Mouse (Mus musculus) granulocyte monocyte progenitor cell, adult 5-6 weeks (primary cell): Measurements from ENCODE around the gene Tmem110. TPM values are rescaled to one million over a fixed set of nuclear protein-coding genes. Genes with fewer than 3 reads are reported as not detected.

ENCODE experiments used
- ATAC-seq: replicated peaks from 2 replicates; pipeline ENCODE4 v1.8.0; 2016; ENCODE audit warnings: mild to moderate bottlenecking, moderate TSS enrichment, inconsistent platforms; ENCODE audit not compliant: poor library complexity, severe bottlenecking
- total RNA-seq, 2 experiments: library from RNA; stranded (forward) in 1 of 2; stranded (reverse) in 1 of 2; fragments of 200-712, 200-1000 nt in 1 of 2; fragments of >200 nt in 1 of 2; fragmentation: Nextera tagmentation in 1 of 2; gene quantifications; 2 replicates each; pipeline ENCODE4 v1.2.3; 2014 to 2017

Gene Tmem110
- total RNA-seq, 2 experiments from 2014 or later: 9.1 to 11.7 TPM

DNA sequence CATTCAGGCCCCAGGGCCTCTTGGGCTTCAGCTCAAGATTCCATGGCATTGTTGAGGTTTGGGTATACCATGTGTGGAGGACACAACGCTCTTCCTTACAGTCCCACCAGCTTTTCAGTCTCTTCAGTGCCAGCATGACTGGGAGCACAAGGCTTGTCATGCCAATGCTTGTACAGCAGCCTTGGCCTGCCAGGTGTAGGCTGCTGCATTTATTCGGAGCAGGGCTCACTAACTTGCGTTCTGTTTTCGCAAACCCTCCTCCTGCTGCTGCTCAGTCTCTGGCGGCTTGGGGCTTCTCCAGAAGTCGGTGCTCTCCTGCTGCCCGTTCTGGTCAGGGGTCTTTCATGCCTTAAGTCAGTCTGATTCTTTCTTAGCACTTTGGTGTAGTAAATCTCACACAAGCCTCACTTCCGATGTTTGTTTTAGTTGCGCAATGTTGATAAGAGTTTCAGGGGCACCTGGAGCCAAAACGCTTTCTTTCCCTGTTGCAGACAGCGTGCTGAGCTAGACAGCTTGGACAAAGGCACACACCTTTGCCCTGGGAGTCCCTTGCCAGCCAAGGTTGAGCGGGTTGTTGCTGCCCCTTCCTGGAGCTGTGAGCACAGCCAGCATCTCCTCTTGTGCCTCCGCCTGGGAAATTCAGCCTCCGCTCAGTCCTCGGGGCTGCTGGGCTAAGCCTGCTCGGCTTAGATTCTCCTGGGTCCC is 36.2 kb downstream of the Tmem110 start:
- ATAC-seq: no peak

DNA sequence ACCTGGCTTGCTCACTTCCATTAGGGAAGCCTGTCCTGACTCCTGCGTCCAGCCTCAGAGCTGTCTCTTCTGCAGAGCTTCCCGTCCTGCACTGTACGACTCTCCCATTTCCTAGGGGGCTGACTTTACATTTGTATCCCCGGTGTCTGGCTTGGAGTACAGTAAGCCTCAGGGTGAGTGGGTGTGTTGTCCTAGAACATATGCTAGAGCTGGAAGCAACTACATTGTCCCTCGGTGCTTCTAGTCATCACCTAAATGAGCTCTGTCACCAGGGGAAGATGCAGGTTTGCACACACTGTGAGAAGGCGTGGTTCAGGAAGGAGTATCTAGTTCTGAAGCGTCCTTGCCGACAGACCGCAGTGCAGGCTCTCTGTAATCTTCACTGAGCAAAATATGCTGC is 37.0 kb downstream of the Tmem110 start:
- no peak for ATAC-seq

DNA sequence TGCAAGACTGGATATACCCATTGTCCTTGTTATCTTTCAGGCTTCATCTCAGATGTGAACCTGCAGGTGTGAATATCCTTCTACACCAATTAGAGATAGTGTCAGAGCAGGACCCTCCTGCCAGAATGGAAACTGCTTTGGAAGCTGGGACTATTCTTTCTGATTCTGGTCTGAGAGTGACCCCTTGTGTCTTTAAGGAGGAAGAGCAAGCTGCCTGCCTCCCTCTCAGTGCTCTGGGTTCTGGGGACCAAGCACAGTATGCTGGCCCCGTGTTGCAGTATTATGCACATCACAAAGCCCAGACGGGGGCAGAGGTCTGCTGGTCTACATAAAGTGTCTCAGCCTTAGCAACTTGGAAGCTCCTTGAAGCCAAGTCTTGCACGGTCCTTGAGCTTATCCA is 39.9 kb downstream of the Tmem110 start:
- ATAC-seq: no peak; the same call in 1 of the 2 replicates

DNA sequence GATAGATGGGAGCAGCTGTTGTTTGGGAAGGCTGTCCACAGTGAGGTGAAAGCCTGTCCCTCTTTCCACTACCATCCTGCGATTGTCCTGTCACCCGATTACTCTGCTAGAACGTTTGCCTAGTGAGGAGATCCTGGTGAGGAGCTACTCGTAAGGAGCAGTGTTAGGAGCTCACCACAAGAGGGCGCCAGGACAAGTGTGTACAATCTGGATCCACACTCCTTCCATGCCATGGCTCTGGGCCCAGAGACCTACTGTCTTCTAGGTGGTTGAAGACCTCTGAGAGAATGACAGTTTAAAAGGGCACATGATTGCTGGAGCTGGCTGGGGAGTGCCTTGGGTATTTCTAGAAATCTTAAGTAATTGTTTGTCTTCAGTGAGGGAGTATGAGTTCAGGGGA is 41.7 kb downstream of the Tmem110 start:
- peak; percentile 60 for ATAC-seq

DNA sequence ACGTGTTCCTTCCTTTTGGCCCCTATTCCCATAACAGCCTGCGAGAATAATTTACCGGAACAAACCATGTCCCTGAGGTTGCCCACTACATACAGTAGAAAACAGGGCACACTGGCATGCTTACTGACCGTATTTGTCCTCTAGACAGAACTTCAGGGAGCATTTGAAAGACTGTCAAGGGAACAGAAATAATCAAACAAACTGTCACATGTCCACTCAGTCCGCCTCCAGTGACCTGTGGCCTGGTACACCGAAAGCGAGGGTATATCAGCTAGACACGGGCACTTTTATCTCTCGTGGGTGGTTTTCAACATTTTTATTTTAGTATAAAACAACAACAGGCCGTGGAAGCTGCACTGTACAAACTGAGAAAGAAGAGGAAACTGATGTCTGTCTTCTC is 43.4 kb downstream of the Tmem110 start:
- no peak for ATAC-seq

DNA sequence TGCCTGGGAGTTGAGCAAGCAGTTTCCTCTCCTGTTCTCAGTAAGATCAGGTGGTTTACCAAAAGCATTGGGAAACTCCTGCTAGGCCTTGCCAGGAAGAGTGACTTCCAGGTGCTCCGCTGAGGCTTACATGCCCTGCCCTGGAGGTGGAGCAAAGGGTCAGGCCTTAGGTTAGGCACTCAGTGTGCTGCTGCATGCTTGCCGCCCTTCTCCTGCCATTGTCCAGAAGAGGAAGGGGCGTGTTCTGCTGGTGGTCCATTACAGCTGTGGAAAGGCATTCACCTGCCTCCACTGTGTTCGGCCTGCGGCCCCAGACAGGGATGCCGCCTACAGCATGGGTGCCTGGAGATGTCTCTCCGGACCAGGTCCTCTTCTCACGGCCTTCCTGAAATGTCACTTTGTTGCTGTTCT is 44.0 kb downstream of the Tmem110 start:
- ATAC-seq: peak; percentile 60

DNA sequence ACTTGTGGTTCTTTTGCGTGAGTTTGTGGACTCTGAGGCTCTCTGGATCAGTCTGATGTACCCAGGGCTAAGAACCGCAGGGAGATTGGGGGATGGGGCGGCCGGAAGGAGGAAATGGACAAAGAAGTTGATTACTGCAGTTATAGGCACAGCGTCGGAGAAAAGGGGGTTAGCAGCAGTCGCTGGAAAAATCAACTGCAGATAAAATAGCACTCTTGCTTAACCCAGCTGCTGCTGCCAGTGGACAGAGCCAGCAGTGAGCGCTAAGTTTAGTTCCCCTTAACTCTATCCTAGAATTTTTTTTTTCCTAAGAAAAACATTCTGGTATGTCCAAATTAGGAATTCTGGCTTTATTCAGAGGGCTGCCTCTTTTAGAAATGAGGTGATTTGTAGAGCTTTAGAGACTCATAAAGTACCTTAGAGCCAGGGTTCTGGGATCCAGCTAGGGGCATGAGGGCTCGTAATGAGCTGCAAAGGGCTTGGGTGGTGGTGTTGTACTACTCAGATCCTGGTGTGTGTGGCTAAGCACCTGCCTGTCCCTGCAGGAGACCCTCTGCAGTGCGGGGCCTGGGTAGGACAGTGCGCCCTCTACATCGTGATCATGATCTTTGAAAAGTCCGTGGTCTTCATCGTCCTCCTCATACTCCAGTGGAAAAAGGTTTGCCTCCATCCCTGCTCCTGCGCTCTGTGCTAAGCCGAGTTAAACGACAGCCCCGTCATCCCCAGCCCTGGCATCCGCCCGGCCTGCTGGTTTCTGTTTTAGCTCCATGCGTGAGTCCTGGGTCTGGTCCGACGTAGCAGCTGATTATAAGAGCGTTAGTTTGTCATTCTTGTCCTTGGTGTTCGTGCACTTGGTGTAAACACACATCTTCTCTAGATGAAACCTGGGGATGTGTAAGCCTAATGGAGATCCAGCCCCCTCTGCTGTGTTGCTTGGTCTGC is 45.1 kb downstream of the Tmem110 start:
- peak; percentile 14 for ATAC-seq

DNA sequence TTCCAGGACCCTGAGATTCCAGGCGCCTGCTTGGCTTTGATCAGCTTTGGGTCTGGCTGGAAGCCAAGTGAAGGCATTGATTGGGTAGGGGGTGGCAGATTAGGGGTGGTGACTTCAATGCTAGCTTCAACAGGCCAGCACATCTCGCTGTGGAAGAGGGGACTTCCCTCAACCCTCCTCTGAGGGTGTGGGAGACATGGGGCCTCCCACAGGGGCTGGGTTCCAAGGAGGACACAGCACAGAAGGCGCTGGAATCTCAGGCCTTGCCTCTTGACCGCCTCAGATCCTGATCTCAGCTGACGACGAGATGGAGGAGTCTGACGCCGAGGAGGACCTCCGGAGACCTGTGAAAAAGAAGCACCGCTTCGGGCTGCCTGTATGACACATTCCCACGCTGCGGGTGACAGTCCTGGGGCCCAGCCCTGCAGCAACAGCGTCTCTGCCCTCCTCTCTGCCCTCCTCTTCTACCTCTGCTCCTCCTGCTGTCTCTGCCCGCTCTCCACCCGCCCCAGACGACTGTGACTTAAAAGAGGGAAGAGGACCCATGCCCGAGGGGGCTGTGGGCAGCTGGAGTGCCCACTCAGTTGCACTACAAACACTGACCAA is 48.8 kb downstream of the Tmem110 start:
- ATAC-seq: no peak

DNA sequence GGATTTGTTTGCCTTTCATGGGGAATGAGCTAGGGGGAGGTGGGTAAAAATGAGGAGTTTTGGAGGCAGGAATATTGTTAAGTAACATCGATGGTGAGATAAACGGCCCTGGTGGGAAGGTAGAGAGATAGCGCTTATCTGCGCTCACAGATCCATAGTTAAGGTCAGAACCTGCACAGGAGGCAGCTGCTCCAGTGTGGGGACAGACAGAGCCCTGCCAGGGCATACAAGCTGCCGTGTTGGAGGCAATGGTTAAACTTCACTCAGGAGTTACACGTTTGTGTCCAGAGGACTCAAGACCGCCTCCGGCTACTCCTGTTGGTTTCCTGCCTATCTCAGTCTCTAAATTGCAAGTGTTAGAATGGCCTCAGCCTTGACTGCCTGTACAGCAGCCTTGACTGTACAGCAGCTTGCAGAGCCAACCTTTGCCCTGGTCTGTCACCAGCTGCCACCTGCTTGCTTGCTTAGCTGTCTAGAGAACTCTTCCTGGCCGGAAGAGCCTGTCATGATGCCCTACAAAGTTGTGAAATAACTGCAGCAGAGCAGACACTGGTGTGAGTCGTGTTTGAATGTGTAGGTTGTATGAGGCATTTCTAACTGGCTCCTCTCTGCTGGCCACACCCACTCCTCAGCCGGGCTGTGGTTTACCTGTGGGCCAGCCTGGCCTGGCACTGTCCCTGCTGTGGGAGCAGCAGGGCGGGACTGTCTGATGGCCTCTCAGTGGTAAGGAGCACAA is 49.9 kb downstream of the Tmem110 start:
- peak; percentile 79 for ATAC-seq

DNA sequence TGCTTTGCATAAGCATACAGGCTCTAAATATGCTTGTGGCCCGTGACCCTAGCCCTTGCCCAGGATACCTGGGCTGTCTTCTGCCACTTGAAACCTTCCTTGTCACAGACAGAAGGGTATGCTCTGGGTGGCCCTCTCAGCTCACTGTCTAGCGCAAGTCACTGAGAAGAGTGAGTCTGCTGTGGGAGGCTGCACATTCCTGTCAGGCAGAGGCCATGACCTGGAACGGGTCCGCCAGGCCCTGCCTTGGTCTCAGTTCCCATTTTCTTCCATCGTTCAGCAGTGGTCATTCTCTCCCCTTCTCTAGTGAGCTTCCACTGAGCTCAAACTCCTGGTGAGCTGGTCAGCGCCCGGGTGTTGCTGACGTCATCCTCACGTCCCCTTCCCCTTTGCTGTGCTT is 50.6 kb downstream of the Tmem110 start:
- peak; percentile 46 for ATAC-seq

DNA sequence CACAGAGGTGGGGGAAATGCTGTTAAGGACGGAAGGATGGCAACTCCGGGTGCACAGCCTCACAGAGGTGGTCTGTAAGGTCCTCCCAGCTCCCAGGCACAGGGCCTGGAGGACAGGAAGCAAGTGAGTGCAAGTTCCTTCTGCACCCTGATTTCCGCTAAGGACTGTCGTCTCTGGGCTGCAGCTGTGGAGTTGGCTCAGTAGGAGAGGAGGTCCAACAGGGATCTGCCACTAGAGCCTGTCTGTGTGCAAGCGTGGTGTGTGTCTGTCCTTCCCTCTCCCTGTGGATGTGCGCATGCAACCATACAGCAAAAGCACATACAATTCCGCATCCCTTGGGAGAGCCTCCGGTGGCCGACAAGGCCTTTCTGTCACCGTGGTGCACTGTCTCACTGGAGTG is 51.1 kb downstream of the Tmem110 start:
- ATAC-seq: 0 out of 2 replicates have a peak, but pooled peaks have one; percentile 5

DNA sequence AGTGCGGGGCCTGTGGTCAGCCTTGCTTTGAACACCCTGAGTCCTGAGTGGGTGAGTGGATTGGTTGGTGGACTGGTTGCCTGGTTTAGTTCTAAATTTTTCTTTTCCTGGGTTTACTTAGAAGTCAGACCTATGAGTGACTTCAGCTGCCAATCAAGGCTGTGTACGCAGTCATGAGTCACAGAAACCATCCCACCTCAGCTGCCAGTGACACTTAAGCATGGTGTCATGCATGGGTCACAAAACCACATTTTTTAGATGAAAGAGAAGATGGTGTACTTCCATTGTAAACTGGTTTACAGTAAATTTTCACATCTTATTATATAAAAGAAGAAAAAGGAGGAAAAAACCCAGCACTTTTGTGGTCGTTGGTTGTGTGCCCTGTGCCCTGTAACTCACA is 52.4 kb downstream of the Tmem110 start:
- ATAC-seq: no peak

DNA sequence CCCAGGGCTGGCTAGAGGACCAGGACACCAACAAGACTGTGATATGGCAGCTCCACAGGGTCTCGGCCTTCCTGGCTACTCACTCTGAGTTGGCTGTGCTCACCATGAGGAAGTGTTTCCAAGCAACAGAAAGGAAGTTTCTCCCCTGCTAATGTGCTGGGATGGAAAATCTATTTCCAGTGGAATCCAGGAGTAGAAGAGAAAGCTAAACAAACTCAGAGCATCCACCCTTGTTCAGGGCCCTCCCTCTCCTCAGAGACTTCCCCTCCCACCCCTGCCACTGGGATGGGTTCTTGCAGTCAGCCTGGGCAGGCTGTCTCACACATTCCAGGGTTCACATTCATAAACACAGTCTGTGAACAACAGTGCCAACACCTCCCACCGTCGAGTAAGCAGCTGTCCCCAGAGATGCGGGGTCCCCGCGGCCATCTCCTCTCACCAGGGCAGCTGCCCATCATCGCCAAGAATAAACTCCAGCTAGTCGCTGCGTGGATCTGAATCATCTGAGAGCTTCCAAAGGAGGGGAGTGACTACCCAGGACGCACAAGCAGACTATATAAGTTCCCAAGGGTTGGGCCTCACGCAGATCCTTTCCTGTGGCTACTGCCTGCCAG is 53.7 kb downstream of the Tmem110 start, which contains the start of gene Mustn1:
Gene Mustn1 (plus strand): TSS at position 243 of the 614 bp plus-strand sequence.
- ATAC-seq: no peak

DNA sequence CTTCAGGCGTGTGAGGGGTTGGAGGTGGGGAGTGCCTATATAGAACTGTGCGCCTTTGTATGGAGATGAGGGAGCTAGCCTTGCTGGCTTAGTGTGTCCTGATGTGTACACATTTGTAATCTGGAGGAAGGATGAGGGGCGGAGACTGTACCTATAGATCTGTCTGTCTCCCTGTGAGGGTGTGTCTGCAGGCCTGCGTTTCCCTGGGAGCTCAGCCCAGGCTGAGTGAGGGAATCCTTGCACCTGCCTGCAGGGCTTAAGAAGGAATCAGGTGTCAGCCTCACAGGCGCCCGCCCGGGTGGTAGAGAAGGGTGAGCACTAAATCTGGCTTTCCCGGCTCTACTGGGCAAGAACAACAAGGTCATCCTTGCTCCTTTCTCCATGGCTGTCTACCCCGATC is 54.4 kb downstream of the Tmem110 start:
- no peak for ATAC-seq

DNA sequence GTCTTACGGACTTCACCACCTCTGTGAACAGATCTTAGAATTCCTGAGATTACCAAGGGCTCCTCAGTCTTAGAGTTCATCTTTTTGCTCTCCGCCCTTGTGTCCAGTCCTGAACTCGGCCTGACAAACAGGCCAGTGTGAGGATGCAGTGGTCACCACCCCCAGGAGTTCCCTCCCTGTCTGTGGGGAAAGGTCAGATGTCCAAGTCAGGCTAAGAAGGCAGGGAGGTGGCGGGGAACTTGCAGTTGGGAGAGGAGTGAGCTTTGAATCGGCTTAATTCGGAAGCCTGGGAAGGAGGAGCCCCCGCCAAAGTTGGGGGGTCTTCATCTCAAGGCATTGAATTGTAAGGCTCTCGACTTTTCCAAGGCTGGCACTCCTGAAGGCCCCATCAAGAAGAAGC is 54.9 kb downstream of the Tmem110 start:
- no peak for ATAC-seq

DNA sequence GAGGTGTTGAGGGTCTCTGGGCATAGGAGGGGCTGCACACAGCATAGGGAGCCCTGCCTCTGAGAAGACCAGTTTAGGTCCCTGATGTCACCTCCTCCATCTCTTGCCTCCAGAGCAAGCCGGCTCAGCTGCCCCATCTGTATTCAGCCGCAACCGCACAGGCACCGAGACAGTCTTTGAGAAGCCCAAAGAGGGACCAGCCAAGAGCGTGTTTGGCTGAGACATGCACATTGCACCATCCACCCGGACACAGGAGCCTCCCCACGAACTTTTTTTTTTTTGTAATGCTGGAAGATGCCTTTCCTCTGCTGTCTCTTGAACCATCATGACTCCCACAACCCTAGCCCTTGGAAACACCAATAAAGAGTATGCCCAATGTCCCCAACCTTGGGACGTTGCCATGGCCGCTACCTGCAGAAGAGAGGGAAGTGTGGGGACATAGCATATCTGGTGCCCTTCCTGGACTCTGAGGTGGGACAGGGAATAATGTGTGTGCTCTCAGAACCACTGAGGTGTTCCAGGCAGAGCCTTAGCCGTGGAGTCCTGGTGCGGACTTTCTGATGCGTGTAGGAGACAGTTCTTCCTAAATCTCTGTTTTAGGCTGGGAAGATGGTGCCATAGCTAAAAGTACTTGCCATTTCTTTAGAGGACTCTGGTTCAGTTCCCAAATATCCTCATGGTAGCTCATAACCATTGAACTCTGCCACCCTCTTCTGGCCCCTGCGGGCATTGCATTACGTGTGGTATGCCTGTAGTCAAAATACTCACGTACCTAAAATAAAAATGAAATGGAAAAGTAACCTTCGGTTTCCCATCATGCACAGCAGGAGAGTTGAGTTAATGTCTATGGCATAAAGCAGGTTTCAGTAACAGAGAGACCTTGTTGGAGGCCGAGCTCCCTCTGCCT is 55.7 kb downstream of the Tmem110 start:
- peak; percentile 51; the same call in 1 of the 2 replicates for ATAC-seq

DNA sequence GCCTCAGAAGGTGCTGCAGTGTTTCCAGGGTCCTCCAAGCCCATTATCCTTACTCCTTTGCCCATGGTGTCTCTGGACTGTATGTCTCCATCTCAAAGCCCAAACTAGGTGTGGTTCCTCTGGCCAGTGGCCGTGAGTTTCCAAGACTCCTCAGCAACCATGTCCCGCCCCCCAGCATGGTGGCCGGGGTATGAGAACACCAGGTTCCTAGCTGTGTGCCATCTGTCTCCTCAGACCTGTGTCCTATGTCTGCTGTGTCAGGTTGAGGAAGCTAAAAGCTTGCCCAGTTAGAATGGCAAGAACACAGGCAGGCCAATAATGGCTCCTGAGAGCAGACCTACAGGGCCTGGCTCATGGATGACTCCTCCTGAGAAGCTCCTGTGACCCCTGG is 56.3 kb downstream of the Tmem110 start:
- no peak for ATAC-seq

DNA sequence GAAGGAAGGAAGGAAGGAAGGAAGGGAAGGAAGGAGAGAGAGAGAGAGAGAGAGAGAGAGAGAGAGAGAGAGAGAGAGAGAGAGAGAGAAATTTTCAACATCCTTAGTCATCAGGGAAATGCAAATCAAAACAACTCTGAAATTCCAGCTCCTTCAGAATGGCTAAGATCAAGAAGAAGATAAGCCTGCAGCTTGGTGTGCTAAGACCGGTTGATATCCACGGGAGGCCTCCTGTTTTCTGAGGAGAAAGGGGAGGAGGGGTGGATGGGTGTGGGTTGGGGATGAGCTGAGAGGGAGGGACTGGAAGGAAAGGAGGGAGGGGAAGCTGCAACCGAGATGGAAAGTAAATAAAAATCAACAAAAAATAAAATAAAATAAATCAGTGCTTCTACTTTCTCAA is 59.9 kb downstream of the Tmem110 start:
- no peak for ATAC-seq

DNA sequence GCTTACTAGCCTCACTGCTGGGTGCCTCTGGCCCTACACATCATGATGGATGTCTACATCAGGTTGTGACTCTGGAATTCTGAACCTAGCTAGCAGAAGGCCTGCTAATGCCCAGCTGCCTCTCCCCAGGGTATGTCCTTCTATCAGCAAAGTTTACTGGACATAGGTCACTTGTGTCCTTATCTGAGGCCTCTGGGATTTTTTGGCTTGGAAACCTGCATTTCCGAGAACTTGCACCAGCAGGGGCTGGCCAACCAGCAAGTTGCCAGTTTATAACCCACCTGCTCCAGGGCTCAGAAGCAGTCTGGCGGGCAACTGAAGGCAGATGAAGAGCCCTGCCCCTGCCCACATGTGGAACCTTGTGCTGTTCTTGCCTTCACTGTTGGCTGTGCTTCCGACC is 60.8 kb downstream of the Tmem110 start, which contains the start of gene Itih4:
Gene Itih4 (plus strand): TSS at position 273 of the 400 bp plus-strand sequence.
- no peak for ATAC-seq
